Mouse (Mus musculus) forelimb bud, embryonic 11.5 days (tissue): ENCODE measurements around the gene Gm20388.
A peak's percentile ranks its signal among the peaks of the same experiment; 100 is the strongest.

Experiments
- DNase-seq: peaks from one replicate; pipeline ENCODE4 v3.0.0-alpha.2; 2012; ENCODE audit warnings: low read depth, low spot score

Gene Gm20388

GRCm38 (mm10) chr8:121977819-121978590 is 2067.4 kb downstream of the Gm20388 start:
- peak; percentile 75 for DNase-seq

DNA sequence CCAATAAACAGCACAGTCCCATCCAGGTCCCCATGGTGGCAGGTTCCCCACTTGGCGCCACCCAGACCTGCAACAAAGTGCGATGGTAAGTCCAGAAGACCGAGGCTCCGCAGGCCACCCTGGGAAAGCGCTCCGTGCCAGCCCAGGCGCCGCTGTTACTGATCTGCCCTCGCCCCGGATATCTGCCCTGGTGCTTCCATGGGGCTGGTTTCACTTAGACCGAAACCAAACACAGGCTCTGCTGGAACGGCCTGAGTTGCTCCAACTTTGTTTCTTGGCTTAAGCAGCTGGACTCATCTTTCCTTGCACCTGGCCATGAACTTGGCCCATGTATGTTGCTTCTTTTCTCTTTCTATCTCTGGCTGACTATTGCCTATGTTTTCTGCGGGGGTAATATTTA is 2068.0 kb downstream of the Gm20388 start:
- DNase-seq: no peak

DNA sequence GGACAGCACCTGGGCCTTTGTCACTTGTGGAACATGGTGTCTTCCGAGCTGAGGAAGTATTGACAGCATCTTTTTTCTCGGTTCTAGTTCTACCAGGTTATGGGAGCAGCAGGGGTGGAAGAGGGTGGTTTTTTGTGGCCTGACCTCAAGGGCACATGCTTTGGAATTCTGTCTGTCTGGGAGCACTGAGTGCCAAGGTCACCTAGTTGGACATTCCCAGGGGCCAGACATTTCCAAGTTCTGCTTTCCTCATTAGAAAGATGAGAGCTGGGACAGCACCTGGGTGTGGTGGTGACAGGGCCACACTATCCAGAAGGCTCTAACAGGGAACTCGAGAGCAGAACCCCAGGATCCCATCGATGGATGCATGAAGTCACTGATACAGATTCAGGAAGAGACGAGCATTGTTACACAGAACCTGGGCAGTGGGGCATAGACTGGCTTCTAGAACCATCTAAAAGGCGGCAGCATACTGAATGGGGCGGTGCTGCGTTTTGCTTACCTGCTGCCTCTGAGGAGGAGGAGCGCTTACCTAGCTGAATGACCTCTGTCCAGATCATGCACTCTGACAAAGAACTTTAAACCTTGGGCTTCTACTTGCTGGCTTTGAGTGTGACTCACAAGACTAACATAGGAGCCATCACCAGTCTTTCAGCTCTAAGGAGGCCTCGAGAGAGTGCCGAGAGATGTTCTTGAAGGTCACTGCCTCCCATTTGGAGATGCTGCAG is 2070.3 kb downstream of the Gm20388 start:
- no peak for DNase-seq

GRCm38 (mm10) chr8:121981520-121981895 is 2070.9 kb downstream of the Gm20388 start:
- no peak for DNase-seq

DNA sequence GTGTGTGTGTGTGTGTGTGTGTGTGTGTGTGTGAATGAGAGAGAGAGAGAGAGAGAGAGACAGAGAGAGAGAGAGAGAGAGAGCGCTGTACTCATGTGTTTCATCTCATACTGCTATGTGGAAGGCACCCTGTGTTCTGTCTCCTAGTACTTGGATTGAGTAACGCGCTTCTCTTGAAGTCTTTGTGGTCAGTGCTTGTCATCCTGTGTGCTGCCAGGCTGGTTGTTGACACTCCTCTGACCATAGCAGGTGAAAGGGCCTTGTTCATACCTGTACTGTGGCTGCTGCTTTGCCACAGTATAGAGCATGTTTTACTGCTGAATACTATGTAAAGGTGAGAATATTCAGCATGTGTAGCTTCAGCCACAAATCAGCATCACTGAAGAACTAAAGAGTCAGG is 2075.0 kb downstream of the Gm20388 start:
- DNase-seq: no peak

DNA sequence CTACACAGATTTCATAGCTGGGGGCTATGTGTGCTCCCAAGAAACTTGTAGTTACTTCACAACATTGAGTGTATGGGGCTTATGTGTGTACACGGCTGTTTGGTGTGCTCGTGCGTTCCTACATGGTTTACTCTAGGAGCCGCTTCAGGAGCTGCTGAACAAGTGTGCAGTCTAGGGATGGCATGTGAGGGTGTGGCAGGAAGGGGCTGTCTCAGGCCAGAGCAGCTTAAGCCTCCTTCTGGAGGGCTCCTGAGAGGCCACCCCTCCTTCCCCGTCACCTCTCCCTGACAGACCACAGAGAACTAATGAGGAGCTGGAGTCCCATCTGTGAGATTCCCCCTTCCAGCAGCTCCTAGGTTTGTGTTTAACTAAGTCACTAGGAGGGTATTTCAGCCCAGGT is 2077.3 kb downstream of the Gm20388 start:
- DNase-seq: no peak

GRCm38 (mm10) chr8:121990506-121991255 is 2080.0 kb downstream of the Gm20388 start:
- DNase-seq: no peak

DNA sequence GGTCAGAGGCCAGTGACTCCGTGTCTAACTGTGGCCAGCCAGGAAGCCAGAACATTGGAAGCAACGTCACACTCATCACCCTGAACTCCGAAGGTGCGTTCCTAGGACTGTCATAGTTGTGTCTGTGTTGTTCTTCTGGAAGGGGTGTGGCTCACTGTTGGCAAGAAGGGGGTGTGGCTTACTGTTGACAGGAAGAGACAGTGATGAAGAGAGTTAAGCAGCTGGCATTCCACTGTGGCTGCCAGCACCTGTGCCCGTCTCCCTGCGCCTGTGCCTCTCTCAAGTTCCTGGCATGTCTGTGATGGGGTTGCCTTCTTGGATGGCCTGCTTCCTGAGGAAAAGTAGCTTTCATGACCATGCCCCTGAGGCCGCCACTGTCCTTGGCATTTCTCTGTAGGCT is 2081.0 kb downstream of the Gm20388 start:
- no peak for DNase-seq

GRCm38 (mm10) chr8:121992911-121993310 is 2082.3 kb downstream of the Gm20388 start:
- no peak for DNase-seq

DNA sequence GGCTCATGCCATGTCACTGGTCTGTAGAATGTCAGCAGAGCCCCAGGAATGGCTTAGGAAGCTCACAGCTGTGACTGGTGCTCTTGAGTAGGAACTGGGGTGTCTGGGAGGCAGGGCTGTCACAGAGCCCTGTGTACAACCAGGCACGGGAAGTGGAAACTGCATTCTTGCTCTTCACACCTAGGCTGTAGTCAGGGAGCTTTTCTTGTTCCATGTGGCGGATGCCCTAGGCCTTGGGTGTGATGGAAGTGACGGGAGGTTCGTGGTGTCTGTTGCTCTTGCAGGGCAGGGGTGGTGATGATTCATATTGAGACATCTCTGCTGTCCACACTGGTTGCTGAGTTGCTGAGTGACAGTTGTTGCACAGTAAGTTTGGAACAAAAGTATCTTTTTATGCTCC is 2084.5 kb downstream of the Gm20388 start:
- DNase-seq: no peak

DNA sequence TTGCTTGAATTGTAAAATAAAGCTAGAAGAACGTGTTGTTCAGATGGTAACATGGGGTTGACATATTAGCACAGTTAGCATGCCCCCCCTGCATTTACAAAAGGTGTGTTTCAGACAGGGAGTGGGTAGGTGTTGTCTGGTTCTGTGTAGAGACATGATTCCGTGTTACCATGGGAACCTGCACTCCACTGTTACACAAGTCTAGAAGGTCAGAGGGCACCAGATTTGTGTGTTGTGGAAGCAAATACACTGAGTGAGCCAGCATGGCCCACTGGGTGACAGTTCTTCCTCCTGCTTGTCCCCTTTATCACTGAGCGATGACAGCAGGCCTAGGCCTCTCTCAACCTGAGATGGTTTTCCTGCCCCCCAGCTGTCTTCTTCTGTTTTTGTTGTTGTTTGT is 2085.3 kb downstream of the Gm20388 start:
- DNase-seq: no peak

DNA sequence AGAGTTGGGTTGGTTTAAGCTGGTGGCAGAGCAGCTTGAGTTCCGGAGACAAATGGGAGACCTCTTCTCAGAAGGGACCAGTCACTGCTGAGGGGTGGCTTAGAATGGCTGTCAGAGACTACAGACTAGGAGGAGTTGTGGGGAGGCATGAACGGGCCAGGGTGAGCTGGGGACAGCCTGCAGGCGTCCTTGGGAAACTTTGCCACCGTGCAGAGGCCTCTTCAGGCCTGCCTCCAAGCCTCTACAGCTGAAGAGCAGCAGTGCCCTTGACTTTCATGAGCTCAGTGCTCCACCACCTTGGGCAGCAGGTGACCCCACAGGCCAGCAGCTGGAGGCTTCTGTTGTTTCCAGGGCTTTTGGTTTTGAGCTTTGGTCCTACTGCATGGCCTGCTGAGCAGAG is 2088.0 kb downstream of the Gm20388 start:
- no peak for DNase-seq

GRCm38 (mm10) chr8:121999211-121999610 is 2088.6 kb downstream of the Gm20388 start:
- no peak for DNase-seq

GRCm38 (mm10) chr8:122001339-122002115 is 2090.9 kb downstream of the Gm20388 start:
- no peak for DNase-seq

DNA sequence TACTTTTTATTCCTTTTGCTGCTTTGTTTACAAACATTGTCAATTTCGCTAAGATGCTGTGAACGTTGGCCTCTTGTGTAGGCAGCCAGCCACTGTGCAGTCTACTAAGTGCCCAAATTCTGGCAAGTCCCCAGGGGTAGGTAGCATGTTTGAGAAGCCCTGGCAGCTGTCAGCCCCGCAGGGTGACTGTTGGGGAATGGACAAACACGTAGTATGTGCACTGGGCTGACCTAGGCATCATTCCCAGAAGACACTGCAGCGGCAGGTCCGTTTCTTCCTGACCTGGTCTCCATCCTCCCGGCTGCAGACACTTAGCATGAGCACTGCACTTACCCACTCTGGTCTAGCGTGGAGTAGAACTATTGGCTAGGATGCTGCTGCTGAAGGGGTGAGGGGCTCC is 2093.0 kb downstream of the Gm20388 start:
- DNase-seq: no peak

DNA sequence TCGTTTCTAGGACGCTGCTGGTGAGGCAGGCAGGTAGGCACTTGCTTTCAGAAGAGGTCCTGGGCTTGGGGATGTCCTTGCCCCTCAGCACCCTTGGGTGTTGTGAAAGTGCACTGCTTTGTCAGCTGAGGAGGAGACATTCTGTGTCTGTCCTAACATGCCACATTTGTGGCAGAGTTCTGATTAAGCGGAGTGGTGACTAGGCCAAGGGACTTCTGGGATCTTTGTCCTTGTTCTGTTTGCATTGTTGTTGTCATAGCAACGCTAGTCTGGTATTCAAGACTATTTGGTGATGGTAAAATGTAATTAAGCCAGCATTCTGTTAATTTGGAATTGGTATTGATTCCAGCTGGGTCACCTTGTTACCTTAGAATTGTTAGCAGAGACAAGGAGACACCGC is 2093.5 kb downstream of the Gm20388 start:
- DNase-seq: no peak

DNA sequence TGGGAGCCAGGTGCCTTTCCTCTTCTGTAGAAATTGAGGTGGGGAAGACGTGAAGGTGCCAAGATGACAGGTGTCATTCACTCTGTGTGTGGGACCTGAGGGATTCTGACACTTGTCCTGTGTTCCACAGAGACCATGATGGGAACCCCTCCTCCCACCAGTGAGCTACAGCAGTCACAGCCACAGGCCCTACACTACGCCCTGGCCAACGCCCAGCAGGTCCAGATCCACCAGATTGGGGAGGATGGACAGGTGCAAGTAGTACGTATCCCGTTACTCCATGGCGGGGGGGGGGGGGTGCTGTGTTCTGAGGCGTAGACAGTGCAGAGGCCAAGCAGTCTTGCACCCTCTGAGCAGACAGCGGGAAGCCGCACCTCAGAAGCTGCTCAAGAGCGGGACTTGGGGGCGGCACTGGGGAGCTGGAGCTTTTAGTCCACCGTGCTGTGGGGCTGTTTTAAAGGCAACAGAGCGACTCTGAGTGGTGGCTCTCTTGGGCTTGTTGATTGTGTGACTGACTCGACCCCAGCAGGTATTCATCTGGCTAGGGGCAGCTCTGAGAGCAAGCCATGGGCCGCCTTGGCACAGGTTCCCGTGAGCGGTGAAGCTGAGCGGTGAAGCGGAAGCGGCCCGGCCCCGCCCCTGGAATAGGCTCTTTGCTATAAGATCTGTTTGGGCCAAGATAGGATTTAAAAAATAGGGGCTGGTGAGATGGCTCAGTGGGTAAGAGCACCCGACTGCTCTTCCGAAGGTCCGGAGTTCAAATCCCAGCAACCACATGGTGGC is 2095.0 kb downstream of the Gm20388 start:
- no peak for DNase-seq

DNA sequence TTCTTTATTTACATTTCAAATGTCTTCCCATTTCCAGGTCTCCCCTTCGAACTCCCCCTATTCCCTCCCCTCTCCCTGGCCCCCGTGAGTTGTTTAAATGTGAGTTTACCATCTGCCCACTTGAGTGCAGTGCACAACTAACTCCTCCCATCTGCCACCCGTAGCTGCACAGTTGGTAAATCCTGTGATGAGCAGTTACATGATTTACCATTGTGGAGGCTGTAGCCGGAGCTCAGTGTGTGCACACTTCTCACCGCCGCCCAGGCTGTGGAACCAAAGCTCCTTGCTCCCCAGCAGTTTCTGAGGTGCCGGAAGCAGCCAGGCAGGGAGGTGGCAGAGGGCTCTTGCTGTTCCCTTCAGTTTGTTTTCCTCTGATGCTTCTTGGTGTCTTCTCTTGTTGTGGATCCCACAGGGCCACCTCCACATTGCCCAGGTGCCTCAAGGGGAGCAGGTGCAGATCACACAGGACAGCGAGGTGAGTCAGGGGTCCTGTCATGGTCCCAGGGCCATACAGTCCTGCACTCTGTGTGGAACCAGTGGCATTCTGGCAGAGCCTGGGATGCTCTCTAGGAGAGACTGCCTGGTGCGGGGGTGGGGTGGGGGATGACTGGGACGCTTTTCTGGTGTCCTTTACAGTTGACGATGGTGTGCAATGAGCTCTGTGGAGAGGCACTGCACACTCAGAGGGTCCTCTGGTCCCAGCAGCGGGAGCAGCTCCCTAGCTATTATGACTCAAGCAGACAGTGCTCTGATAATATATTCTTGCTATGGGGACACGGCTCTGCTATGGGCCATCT is 2096.2 kb downstream of the Gm20388 start:
- no peak for DNase-seq

- no peak for DNase-seq
Observed at GRCm38 (mm10) chr8:122008395-122008794, 2097.8 kb downstream of the Gm20388 start.

DNA sequence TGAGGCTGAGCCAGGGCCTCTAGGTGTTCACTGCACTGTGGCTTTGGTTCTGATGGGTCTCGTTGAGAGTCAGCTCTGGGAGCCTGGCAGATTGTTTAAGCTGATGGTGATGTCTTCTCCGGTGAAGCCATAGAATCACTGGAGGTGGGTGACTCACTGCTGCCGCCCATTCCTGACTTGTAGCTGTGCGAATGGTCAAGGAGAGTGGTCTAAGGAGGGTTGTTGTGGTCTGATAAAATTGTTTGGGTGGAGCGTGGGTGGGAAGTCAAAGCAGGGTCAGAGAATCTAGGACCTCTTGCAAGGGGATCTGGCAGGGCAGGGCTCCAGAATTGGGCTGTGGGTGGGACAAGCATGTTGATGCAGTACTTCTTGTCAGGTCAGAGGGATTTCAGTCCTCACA is 2100.0 kb downstream of the Gm20388 start:
- DNase-seq: no peak
